Mouse (Mus musculus): ENCODE measurements at regions not wholly inside any gene's neighbourhood (a gene's known extent, or its start where the extent isn't known, plus 50 kb on each side); places are given as distances from the start of the nearest gene placed in this dataset.

GRCm38 (mm10) chr14:29879283-29879682, 88.8 kb upstream of the Selenok start:
- no peak overlapping the region for H3K4me3 ChIP-seq
- no peaks in the 10 kb centered on the region for H3K9me3 ChIP-seq
- no peaks in the 10 kb centered on the region for H3K4me1 ChIP-seq
- 94% methylated on average over 3 of the region's 3 CpGs for WGBS
- H3K27ac ChIP-seq: no peak overlapping the region
- DNase-seq (ENCODE audit: extremely low spot score, low spot score): no peak
- H3K27me3 ChIP-seq (ENCODE audit: poor library complexity, severe bottlenecking): no peaks in the 10 kb centered on the region
- no peaks in the 10 kb centered on the region for H3K36me3 ChIP-seq (replicated peaks)

DNA sequence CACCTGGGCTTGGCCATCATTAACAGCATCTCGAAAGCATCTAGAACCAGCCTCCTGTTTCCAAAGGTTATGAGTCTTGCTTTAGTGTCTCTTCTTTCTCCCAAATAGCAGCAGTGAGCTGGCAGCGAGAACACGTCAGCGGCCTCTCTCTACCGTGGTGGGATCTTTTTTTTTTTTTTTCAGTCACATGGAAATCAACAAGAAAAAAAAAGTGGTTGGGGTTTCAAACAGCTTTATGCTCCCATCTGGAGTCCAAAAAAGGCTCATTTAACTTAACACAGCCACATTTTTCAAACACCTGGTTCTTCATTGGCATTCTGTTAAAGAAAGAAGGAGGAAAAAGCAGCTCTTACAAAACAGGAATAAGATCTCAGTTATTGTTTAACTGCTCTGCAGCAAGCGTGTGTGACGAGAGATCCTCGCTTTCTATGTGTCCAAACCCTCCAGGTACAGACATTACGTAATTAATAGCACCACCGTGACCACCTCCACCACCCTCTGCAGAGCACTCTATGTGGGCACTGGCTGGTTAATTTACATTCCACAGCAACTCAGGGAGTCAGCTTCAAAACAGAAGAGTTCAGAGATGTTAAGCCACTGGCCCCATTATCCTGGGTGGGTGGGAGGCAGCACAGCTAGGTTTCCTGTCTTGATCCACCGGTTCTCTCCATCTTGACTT, 85.3 kb upstream of the Selenok start:
- 86% methylated on average over 11 of the region's 11 CpGs for WGBS
- Histone ChIP-seq H3K9me3 (no peaks in the 10 kb centered on the region), H3K4me3 (no peak overlapping the region), H3K27ac (no peak overlapping the region), H3K4me1 (no peaks in the 10 kb centered on the region), H3K27me3 (ENCODE audit: poor library complexity, severe bottlenecking) (no peaks in the 10 kb centered on the region), H3K36me3 (replicated peaks) (no peaks in the 10 kb centered on the region)
- DNase-seq (ENCODE audit: extremely low spot score, low spot score): no peak

DNA sequence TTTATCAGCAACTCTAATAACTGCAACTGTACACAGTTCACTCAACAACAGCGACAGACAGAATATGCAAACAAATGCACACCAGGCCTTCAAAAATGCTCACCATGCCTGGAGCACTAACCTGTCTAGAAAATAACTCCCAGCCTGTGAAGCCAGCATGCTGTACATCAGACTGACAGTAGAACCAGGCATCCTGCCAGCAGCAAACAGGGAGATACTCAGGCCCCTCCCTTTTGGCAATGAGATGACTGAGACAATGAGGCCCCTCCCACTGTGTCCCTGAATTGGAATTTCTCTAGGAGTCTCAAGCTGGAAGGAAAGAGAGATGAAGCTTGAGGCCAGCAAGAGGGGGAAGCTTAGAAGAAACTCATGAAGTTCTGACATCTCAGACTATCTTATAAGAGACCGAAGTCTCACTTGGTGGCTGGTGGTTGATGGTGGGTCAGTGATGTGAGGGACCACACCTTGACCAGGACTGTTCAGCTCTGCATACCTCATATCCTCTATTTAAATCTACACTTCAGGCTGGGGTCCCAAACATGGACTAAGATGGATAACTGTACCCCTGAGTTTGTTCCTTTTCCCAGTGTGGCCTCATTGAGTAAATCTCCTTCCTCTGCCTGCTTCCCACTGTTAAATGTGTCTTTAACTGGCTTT, 72.6 kb upstream of the Selenok start:
- Histone ChIP-seq H3K4me3 (no peak overlapping the region), H3K27ac (no peak overlapping the region), H3K36me3 (replicated peaks) (no peaks in the 10 kb centered on the region), H3K4me1 (no peaks in the 10 kb centered on the region), H3K9me3 (no peaks in the 10 kb centered on the region), H3K27me3 (ENCODE audit: poor library complexity, severe bottlenecking) (no peaks in the 10 kb centered on the region)
- no peak for DNase-seq (ENCODE audit: extremely low spot score, low spot score)
- 92% methylated on average over 2 of the region's 2 CpGs for WGBS

DNA sequence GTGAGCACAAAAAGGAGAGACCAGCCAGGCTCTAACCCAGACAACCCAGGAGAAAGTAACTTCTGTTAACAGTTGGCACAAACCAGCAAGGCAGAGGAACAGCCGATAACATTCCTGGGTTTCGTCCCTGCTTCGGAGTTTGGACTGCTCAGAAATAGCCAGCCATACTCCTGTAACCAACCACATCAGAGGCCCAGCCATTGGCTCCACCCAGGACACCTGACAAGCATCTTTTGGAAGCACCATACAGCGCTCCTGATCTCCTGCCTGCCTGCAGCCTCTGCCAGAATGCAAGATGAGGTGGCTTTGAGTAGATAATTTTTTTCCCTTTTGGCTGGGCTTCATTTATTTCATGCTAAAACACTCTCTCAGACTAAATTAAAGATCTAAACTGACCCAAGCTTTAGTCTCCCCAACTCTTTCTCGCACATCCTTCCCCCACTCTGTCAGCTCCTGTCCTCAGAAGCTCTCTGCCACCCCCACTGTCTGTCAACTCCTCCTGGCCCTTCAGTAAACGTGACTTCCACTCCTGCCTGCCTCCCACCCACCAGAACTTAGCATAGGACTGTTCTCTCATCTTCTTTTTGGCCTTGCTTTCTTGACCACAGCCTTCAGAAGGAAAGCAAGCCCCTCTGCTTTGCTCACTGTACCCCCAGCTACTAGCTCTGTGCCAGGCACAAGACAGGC, 72.0 kb upstream of the Selenok start:
- H3K9me3 ChIP-seq: no peaks in the 10 kb centered on the region
- H3K36me3 ChIP-seq (replicated peaks): no peaks in the 10 kb centered on the region
- H3K4me3 ChIP-seq: no peak overlapping the region
- WGBS: 82% methylated on average over 6 of the region's 6 CpGs
- H3K4me1 ChIP-seq: no peaks in the 10 kb centered on the region
- no peak overlapping the region for H3K27ac ChIP-seq
- DNase-seq (ENCODE audit: extremely low spot score, low spot score): no peak
- no peaks in the 10 kb centered on the region for H3K27me3 ChIP-seq (ENCODE audit: poor library complexity, severe bottlenecking)

GRCm38 (mm10) chr14:29900931-29901330, 67.2 kb upstream of the Selenok start:
- 88% methylated on average over 6 of the region's 6 CpGs for WGBS
- H3K27me3 ChIP-seq (ENCODE audit: poor library complexity, severe bottlenecking): no peaks in the 10 kb centered on the region
- DNase-seq (ENCODE audit: extremely low spot score, low spot score): no peak
- no peak overlapping the region for H3K4me3 ChIP-seq
- no peak overlapping the region for H3K27ac ChIP-seq
- H3K9me3 ChIP-seq: no peaks in the 10 kb centered on the region
- no peaks in the 10 kb centered on the region for H3K4me1 ChIP-seq
- no peaks in the 10 kb centered on the region for H3K36me3 ChIP-seq (replicated peaks)

DNA sequence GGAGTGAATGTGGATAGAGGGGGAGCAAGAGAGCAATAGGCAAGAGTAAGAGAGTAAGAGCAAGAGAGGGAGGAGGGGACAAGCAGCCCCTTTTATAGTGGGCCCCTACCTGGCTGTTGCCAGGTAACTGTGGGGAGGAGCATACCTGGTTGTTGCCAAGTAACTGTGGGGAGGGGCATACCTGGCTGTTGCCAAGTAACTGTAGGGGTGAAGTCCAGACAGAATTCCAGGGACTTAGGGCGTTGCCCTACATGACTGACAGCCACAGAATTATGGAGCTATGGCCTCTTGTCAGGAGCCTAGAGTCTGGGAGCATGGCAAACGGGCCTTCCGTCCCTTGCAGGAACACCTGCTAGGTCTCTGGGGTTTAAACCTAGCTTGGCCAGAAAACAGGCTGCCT, 64.5 kb upstream of the Selenok start:
- Histone ChIP-seq H3K27ac (no peak overlapping the region), H3K4me3 (no peak overlapping the region), H3K4me1 (peaks cover 7% of the 10 kb centered on the region), H3K27me3 (ENCODE audit: poor library complexity, severe bottlenecking) (no peaks in the 10 kb centered on the region), H3K9me3 (no peaks in the 10 kb centered on the region), H3K36me3 (replicated peaks) (no peaks in the 10 kb centered on the region)
- 80% methylated on average over 3 of the region's 3 CpGs for whole genome bisulfite sequencing
- DNase-seq (ENCODE audit: extremely low spot score, low spot score): no peak

- no peak for DNase-seq (ENCODE audit: extremely low spot score, low spot score)
- Histone ChIP-seq H3K9me3 (no peaks in the 10 kb centered on the region), H3K36me3 (replicated peaks) (no peaks in the 10 kb centered on the region), H3K27me3 (ENCODE audit: poor library complexity, severe bottlenecking) (no peaks in the 10 kb centered on the region), H3K27ac (no peak overlapping the region), H3K4me3 (no peak overlapping the region), H3K4me1 (peaks cover 7% of the 10 kb centered on the region)
- WGBS: 89% methylated on average over 6 of the region's 6 CpGs
Observed at GRCm38 (mm10) chr14:29904856-29905255, 63.3 kb upstream of the Selenok start.

DNA sequence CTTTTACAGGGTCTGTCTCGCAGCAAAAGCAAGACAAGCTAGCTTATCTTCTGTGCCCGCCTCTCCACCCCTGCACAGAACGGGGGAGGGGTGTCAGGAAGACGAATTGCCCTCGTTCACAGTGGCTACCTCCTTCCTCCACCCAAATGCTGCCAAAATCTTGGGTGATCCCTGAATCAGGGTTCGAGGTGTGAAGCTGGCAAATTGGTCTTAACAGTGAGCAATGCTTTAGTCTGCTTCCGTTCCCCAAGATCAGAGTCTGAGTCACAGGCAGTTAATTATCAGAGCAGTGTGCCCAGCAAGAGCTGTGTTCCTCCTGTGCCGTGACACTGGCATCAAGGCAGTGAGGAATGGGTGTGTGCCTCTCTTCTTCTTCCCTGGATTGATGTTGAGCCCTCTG, 58.4 kb upstream of the Selenok start:
- no peak for DNase-seq (ENCODE audit: extremely low spot score, low spot score)
- peaks cover 7% of the 10 kb centered on the region for H3K4me1 ChIP-seq
- WGBS: 76% methylated on average over 8 of the region's 8 CpGs
- no peak overlapping the region for H3K4me3 ChIP-seq
- no peaks in the 10 kb centered on the region for H3K9me3 ChIP-seq
- no peaks in the 10 kb centered on the region for H3K27me3 ChIP-seq (ENCODE audit: poor library complexity, severe bottlenecking)
- no peaks in the 10 kb centered on the region for H3K36me3 ChIP-seq (replicated peaks)
- no peak overlapping the region for H3K27ac ChIP-seq

Measured in forebrain, embryonic 10.5 days (tissue).